Mouse (Mus musculus) adrenal gland, adult 18-20 months (tissue): Measurements from ENCODE around the gene Ip6k1. TPM values are rescaled to one million over a fixed set of nuclear protein-coding genes. Genes with fewer than 3 reads are reported as not detected.
"Not testable (repeated sequence)": the region's sequence is repeated elsewhere in the genome, so short reads cannot be mapped to it uniquely, and the experiment has no call there.

Source experiments
- DNase-seq, 2 experiments: peaks; one replicate each; pipeline ENCODE4 v3.0.0; 2021 to 2022; ENCODE audit warnings: low spot score in 2 of 2
- total RNA-seq, 2 experiments: library from RNA; stranded (reverse); gene quantifications; 1 replicate in 1 of 2; 2 replicates in 1 of 2; pipeline ENCODE4 v1.2.3; 2021

Gene Ip6k1
- total RNA-seq, 2 experiments from 2014 or later, result 112 to 126 TPM

DNA sequence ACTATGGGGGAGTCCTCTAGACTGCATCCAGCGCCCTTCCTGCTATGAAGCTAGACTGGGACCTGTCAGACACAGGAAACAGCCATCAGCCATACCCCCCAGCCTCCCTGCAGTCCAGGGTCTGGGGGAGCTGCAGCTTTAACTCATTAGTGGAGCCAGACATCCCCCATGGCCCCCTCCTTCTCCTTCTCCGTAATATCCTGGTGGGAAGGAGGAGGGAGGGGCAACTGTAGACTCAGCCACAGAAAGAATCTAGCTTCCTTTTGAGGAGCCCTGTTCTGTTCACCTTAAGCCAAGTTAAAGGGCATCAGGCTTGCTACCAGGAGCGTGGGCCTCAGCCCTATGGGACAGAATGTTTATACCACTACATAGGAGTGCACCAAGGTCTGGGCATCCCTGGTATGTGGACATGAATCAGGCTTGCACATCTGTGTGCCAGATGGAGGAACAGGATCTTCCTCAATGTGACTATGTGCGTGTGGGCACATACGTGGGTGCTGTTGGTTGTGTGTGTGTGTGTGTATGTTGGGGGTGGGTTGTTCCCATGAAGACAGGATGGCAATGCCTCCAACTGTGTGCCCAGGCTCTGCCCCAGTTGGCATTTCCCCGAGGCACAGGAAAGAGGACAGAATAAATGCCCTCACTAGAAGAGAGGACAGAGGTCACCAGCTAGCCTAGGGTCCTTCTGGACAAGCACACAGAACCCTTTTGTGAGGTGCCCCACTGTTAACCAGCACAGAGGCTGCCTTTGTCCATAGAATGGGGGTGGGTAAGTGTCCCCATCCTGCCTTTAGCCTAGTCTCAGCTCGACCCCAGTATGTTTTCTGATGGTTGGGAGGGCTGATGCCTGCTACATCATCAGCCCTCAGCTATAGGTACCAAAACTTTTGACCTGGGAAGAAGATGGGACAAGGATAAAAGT is 20.4 kb upstream of the Ip6k1 start:
- DNase-seq, result no peak

DNA sequence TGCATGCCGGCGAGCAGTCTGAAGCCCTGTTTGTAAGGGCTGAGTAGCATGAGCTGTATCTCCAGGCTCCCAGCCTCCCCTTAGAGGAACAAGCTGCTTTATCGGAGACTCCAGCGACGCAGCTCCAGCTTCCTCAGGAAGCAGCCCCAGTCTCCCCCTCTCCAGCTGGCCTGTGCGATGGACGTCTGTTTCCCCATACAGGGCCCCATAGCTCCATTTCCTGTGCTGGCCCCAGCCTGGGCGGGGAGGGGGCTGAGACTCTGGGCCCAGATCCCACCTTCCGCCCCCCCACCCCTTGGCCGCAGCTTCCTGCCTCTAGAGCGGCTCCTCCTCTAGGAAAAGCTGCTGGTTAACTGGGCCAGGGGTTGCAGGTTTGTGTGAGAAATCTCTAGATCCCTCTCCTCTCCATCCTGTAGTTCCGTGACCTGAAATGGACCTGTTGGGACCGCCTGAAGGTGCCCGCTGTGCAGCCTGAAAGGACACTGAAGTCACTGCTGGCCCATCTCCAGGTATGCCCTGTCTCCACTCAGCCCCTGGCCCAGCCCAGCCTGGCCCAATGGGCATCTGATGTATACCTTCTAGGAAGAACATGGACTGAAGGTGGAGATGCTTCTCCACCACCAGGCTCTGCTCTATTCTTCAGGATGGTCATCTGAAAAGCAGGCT is 19.5 kb upstream of the Ip6k1 start, which contains the start of gene Gm20661:
Gm20661 (plus strand) TSS at position 378 of the 666 bp plus-strand sequence.
- peak in 1 of 2 experiments; percentile 50 for DNase-seq

DNA sequence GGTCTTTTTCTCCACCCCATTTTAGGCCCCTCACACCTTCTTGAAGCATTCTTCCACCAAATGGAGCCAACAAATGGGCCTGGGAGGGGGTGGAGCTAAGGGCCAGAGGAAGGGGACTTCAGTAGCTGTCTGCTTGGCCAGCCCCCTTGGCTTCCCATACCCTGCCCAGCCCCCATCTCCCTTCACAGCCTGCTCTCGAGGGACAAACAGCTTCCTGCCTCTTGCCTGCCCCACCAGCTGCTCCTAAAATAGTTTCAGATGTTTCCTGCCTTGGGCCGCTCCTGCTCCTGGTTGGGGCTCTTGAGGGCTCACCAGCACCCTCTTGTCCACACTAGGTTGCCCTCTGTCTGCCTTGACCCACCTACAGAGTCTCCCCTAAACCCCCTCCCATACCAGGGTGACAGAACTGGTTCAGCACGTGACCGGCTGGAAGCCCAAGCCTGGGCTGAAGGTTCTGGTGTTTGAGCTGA is 18.8 kb upstream of the Ip6k1 start:
- DNase-seq, result peak in 1 of 2 experiments; percentile 56

DNA sequence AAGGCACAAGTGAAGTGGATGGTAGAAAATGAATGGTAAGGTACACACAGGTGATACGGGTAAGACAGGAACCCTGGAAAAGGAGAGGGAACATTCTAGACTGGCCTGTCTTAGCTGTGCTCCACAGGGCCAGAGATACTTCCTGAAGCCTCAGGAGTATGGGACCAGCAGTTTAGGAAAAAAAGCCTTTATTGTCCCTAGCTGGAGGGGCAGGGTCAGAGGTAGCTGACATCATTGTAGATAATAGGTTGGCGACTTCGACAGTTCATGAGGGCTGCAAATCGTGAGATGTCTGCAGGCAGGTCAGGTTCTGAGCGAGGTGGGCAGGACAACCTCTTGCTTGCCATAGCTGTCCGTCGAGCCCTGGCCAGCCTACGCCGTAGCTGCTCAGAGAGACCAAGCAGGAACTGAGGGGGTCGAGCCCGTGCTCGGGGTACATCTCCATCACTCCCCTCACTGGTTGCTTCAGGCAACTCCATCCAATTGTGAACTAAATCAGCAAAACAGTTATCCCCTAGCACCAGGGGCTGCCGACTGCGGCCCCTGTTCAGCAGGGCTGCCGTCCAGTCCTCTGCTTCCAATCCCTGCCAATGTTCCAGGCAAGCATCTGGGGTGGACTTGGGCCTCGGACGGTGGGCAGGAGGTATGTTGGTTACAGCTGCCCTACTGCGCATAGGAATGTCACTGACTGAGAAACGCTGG is 18.1 kb upstream of the Ip6k1 start:
- DNase-seq, result no peak

DNA sequence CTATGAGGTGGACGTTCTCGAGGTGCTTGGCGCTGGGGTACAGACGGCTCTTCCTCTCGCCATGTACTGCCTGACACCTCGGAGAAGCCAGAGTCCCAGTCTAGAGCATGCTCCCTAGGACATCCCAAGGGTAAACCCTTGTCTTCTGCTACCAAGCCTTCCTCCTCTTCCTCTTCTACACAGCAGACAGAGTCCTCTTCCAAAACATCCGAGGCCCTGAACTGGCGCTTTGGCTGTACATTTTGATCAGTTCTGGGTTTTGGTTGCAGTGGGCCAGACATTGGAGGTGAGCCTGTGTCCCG is 17.6 kb upstream of the Ip6k1 start:
- no peak for DNase-seq

DNA sequence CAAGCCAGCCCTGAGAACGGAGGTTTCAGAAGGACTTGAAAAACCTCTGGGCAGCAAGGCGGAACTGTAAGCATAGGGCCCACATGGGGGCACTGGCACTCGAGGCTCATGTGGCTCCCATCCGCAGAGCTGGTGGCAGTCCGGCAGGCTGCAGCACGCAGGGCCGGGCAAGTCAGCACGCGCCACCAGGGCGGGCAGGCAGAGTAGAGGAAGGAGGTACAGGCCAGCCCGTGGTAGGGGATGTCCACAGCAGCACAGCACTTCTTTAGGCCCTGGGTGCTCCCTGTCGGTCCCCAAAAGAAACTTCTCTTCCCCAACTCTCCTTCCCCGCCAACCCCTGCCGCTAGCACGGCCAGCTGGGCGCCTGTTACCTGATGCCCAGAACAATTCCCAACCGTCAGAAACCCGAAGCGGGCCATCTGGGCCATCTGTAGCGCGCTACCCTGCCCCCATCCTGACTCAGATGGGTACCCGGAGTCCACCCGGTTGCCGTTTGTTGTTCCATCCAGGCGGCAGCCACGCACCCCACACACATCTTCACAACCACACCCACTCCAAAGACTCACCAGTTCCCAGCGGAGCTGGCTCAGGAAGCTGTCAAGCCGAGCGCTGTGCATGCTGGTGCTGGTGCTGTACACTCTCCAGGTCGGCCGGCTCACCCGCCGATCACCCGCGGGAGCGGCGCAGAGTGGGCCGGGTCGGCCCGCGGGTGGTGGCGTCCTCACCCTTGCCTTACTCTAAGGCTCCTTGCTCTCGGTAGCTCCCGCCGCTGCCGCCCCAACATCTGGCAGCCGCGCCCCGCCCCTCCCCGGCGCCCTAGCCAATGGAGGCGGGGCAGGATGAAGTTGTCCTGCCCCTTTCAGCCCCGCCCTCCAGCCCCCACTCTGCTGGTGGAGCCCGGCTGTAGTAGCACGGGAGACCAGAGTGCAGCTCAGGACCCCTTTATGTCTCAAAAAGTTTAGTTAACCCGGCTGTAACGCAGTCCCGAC is 16.9 kb upstream of the Ip6k1 start, which contains the start of gene Inka1:
Inka1 (minus strand) TSS at position 749 of the 989 bp plus-strand sequence.
- DNase-seq, result peak; percentile 87 to 92

DNA sequence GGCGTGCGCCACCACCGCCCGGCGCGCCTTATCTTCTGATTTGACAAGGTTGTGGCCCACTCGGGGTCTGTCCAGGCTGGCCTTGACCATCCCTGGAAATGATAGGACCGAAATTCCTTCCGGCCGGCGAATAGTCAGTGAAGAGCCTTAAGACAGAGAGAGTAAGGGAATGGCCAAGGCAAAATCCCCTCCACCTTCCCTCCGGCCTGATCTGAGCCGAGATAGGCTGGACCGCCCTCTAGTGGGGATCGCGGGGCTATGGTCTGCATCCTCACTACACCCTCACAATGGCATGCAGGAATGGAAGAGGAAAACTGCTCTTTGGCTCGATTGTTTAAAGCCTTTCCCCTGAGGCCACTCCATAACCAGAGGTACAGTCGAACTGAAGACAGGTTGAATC is 15.9 kb upstream of the Ip6k1 start:
- DNase-seq, result peak; percentile 79 to 82

DNA sequence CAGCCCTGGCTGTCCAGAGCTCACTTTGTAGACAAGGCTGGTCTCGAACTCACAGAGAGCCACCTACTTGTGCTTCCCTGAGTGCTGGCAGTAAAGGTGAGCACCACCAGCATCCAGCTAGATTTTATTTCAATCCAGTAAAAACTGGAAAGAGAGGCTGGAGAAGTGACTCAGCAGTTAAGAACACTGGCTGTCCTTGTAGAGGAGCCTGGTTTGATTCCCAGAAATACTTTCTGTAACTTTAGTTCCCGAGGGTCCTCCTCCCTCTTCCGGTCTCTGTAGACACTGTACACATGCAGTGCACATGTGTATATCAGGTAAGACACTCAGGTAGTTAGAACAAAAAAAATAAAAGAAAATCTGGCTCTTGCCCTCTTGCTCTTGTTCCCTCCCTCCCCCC is 14.4 kb upstream of the Ip6k1 start:
- no peak for DNase-seq

DNA sequence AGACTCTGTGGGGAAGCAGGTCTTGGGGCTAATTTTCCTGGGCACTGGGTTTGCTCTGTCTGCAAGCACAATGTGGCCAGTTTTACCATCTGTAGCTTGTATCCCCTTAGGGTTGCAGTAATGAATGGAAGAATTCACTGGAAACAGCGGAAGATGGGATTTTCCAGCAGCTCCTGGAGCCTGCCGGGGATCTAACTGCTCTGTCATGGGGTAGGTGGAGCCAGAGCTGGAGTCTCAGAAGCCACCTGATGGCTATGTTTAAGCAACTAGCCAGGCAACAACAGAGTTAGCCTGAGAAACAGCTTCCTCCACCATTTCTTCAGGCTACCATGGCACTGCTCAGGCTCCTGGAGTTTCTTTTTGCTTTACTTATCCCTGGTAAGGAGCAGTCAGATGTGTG is 10.1 kb upstream of the Ip6k1 start, which contains the start of gene Cdhr4:
Cdhr4 (plus strand) TSS at position 301 of the 400 bp plus-strand sequence.
- DNase-seq, result no peak

DNA sequence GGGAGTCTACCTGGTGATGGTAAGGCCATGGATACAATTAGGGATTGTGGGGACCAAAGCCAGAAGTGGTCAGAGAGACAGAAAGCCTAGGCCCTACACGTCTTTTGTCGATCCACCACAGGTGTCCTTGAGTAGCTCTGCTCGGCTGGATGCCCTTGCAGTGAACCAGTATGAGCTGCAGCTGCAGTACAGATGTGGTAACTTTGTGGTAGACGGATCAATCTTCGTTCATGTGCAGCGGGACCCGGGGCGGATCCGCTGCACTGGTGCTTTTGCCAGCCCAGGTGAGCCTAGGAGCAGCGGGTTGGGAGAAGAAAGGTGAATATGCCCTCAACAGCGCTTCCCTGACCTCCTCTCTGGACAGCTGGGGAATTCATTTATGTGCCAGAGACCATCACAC is 9.3 kb upstream of the Ip6k1 start:
- DNase-seq, result no peak

DNA sequence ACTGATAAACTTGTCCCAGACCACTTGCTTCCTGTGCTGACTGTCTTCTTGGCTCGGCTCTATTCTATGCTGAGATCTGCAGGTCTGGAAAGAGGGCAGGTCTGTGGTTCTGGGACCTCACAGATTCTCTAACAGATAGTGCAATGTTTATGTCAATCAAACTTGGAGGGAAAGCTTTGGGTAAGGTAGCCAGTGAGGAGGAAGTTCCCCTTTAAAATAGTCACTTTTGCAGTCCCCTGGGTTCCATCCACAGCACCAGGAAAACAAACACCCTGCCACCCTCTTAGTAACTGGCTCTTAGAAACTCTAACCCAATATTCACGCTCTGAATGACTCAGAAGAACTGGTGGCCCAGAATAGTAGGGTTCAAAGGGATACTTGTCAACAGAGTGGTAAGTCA is 7.8 kb upstream of the Ip6k1 start:
- DNase-seq, result no peak

DNA sequence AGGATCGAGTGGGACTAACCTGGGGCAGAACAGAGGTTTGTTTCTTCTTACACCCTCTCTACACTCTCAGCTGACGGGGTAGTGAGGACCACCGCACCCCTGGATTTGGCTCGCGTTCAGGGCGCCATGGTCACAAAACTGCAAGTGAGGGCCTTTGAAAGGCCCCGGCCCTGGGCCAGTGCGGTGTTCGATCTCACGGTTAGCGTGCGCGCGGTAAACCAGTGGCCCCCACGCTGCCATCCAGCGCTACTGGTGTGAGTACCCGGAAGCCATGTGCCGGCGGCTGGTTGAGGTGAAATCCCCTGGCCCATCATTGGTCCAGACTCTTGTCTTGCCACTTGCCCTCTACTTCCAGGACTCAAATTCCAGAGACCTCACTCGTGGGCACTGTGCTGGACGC is 6.8 kb upstream of the Ip6k1 start:
- DNase-seq, result no peak

DNA sequence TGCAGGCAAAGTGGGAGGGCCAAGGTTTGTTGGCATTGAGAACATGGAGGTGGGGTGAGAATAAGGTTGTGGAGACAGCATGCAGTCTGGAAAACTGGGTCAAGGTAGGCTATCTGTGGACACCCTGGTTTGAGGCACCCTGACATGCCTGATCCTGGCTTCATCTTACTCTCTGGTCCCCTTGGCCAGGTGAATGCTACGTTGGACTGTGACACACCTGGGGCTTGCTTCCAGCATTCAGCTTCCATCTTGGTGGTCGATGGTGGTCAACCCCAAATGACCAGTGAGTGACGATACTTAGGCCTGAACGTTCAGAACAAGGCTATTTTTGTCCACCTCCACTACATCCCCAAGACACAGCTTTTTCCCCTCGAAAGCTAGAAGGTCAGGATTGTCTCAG is 6.3 kb upstream of the Ip6k1 start, which contains the start of gene Gm20662:
Gm20662 (plus strand) TSS at position 301 of the 400 bp plus-strand sequence.
- no peak for DNase-seq

DNA sequence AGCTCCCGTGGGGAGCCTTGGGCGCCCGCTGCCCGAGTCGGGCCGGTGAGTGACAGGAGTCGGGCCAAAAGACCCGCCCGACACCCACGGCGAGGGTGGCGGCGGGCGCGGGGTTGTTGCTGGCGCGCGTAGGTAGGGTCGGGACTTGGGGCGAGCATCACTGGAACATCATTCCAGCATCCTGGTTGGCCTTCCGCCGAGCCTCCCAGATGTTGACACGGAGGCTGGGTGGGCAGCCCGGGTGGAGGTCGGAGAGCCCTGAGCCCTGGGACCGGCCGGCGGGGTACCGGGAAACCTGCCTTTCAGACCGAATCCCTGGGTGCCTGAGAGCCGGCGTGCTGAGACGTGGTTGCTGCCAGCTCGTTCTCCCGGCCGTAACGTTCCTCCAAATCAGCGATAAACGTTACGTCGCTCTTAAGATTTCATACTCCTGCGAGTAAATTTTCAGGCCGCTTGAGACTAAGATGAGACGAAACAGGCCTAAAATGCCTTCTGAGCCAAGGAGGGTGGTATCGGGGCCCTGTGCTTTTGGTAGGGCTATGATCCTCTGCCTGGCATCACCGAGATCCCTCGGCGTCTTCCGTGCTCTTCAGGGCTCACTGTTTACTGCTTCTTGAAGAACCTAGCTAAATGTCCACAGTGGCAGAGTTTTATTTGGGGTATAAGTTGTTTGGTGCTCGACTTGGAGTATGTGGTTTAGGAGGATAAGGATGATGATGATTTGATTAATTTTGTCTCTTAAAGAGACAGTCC is 653 bp downstream of the Ip6k1 start:
- DNase-seq, result no peak

DNA sequence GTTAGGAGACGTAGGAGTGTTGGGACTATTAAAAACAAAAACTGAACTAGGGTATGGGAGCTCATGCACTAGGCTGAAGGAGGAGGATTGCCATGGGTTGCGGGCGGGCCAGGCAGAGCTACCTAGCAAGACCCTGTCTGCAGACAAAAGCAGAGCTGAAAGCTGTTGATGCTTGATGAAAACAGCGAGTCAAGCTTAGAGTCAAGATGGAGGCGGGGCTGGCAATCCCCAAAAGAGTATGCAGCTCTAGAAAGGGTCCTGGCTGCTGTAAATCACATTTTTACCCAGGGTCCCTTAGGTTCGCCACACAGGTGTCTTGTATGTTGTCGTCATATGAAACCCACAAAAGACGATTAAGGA is 1.2 kb downstream of the Ip6k1 start:
- DNase-seq, result no peak

DNA sequence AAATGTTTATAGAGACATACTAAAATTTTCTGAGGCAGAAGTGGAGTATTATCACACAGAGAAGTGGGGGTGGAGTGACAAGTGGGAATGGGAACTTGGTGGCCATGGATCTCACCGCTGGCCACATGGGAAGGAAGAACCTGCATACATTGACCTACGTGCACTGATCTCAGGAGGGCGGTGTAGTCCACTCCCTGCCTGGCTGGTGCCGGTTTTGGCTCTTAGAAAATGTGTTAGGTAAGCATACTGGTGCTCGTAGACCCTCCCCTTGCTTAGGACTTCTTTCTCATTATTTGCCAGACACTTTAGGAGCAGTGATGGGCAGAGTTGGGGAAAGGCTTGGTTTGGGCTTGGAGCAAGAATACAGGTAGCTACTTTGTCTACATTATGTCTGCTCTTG is 5.7 kb downstream of the Ip6k1 start:
- no peak for DNase-seq

DNA sequence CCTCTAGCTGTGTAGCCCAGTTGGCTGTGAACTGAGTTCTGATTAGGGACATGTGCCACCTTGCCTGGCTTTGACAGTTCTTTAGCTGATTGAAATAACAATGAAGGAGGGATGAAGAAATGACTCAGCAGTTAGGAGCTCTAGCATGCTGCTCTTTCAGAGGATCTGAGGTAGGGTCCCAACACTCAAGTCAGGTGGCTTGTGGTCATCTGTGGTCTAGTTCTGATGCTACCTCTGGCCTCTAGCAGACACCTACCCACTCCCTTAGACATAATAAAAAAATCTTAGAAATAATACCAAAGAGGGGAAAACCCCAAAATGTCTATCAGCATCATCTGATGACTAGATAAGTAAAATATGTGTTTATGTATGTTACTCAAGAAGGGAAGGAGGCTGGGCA is 8.1 kb downstream of the Ip6k1 start:
- no peak for DNase-seq

DNA sequence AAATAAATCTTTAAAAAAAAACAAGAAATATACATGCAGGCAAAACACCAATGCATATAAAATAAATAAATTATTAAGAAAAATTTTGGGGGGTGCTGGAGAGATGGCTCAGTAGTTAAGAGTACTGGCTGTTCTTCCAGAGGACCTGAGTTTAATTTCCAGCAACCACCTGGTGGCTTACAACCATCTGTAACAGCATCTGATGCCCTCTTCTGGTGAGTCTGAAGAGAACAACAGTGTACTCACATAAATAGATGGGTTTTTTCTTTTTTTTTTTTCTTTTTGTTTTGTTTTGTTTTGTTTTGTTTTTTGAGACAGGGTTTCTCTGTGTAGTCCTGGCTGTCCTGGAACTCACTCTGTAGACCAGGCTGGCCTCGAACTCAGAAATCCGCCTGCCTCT is 11.3 kb downstream of the Ip6k1 start:
- not testable (repeated sequence) for DNase-seq

DNA sequence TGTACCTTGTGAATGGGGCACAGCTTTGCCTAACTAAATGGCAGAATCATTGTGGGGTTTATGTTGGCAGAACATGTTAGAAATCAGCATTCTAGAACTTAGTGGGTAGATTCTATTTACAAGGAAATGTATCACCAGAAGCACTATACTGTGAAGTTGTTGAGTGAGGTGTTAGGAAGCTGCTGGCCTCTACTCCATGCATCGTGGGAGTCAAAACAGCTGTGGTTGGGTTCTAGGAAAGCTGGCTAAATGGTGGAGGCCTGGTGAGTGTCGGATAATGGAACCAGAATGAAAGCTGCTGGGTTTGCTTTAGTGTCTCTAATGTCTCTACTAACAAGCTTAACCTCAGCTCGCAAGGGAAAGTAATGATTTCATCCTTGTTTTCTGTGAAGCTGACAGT is 14.8 kb downstream of the Ip6k1 start:
- no peak for DNase-seq

DNA sequence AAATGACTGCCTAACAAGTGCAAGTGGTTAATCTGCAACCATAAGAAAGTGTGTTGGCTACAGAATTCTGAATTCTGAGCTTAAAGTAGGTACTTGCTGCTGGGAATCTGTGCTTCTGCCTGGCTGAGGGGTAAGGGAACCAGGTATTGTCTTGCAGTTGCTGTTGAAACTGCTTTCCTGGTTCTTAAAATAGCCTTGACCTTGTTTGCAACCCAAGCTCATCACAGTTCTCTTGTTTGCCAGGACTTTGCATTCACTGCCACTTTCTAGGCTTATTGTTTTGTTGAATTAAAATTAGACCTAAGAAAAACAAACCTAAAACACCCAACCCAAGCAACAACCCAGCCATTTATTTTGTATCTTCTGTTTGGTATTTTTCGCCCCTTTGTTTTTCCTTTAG is 18.4 kb downstream of the Ip6k1 start:
- no peak for DNase-seq
